Mouse (Mus musculus) C2C12 (cell line): Measurements from ENCODE around the gene Nrn1l.

ENCODE experiments used
- CEBPB ChIP-seq: IDR thresholded peaks from one replicate; pipeline ENCODE4 v1.6.1; 2011; ENCODE audit warnings: low read depth, mild to moderate bottlenecking, control low read depth, moderate library complexity
- CTCF ChIP-seq: IDR thresholded peaks from one replicate; pipeline ENCODE4 v1.5.1; 2011; ENCODE audit not compliant: control insufficient read depth, insufficient read depth, insufficient read length
- FOSL1 ChIP-seq: IDR thresholded peaks from one replicate; pipeline ENCODE4 v1.8.0; 2011; ENCODE audit warnings: mild to moderate bottlenecking, low read length; ENCODE audit not compliant: poor library complexity, insufficient read depth, severe bottlenecking
- MAX ChIP-seq: IDR thresholded peaks from one replicate; pipeline ENCODE4 v1.6.1; 2011; ENCODE audit warnings: mild to moderate bottlenecking, control low read depth
- USF1 ChIP-seq: IDR thresholded peaks from one replicate; pipeline ENCODE4 v1.6.1; 2011; ENCODE audit warnings: low read depth, mild to moderate bottlenecking, control low read depth, moderate library complexity

- TF ChIP-seq CEBPB (no peak), CTCF (no peak), MAX (no peak), USF1 (no peak), FOSL1 (no peak)
Measured at GRCm38 (mm10) chr8:105935863-105936603, 42.7 kb downstream of the Nrn1l start.
